Mouse (Mus musculus): ENCODE measurements around the gene Map4k3. TPM values are rescaled to one million over a fixed set of nuclear protein-coding genes. Genes with fewer than 3 reads are reported as not detected.
"Not testable (repeated sequence)": the region's sequence is repeated elsewhere in the genome, so short reads cannot be mapped to it uniquely, and the experiment has no call there.

Gene Map4k3
- polyA plus RNA-seq, 1 experiment from 2014 or later = 37.5 TPM

DNA sequence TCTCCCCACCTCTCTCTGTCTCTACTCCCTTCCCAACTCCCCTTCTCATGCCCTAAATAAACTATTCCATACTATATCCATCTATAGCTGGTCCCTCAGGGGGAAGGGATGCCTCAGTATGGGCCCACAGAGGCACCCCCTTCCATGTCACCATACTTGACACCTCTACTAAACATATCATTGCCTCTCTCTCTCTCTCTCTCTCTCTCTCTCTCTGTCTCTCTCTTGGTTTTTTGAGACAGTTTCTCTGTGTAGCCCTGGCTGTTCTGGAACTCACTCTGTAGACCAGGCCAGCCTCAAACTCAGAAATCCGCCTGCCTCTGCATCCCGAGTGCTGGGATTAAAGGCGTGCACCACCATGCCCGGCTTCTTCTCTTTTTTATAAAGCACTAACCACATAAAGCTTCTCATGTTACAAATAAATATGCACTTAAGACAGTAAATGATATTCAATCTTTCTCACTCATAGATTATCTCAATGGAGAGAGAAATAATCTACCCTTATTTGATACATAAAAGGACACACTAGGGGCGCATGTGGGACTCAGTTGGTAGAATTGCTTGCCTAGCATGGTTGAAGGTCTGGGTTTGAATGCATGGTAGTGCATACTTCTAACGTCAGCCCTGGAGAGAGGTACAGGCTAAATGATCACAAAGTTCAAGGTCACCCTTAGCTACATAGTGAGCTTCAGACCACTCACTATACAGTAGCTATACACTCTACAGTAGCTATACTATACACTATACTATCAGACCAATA lies 159.3 kb downstream of the Map4k3 start:
- TF ChIP-seq CTCF (IDR thresholded peaks at IDR 0.05) (no peak), EP300 (IDR thresholded peaks at IDR 0.05) (no peak)
- H3K4me1 ChIP-seq (ENCODE audit: insufficient read depth, low read depth, low read length) = no peaks in the 10 kb centered on the region
- ATAC-seq = no peak
- H3K9ac ChIP-seq (replicated peaks; ENCODE audit: low read depth) = no peak overlapping the region
- no peaks in the 10 kb centered on the region for H3K36me3 ChIP-seq (ENCODE audit: insufficient read depth, low read length)
- H3K4me2 ChIP-seq (replicated peaks; ENCODE audit: low read depth, low read length) = no peak overlapping the region
- H3K4me3 ChIP-seq (ENCODE audit: low read depth, low read length) = no peak overlapping the region
- H3K27me3 ChIP-seq (replicated peaks; ENCODE audit: insufficient read depth, low read length) = no peaks in the 10 kb centered on the region
- no peak overlapping the region for H3K27ac ChIP-seq (ENCODE audit: low read length)
- H3K9me3 ChIP-seq (ENCODE audit: low read length) = no peaks in the 10 kb centered on the region
- no peak for DNase-seq (ENCODE audit: low spot score)
- 89% methylated on average over 6 of the region's 6 CpGs for WGBS

- Histone ChIP-seq H3K9ac (replicated peaks; ENCODE audit: low read depth) (no peak overlapping the region), H3K27ac (ENCODE audit: low read length) (no peak overlapping the region), H3K27me3 (replicated peaks; ENCODE audit: insufficient read depth, low read length) (no peaks in the 10 kb centered on the region), H3K9me3 (ENCODE audit: low read length) (no peaks in the 10 kb centered on the region), H3K4me3 (ENCODE audit: low read depth, low read length) (no peak overlapping the region), H3K4me2 (replicated peaks; ENCODE audit: low read depth, low read length) (no peak overlapping the region), H3K36me3 (ENCODE audit: insufficient read depth, low read length) (no peaks in the 10 kb centered on the region), H3K4me1 (ENCODE audit: insufficient read depth, low read depth, low read length) (no peaks in the 10 kb centered on the region)
- ATAC-seq (no peak), DNase-seq (ENCODE audit: low spot score) (no peak)
- TF ChIP-seq EP300 (IDR thresholded peaks at IDR 0.05) (no peak), CTCF (IDR thresholded peaks at IDR 0.05) (no peak)
- WGBS = 81% methylated on average over 2 of the region's 2 CpGs
These were observed 159.8 kb downstream of the Map4k3 start for GRCm38 (mm10) chr17:80568441-80568840.

DNA sequence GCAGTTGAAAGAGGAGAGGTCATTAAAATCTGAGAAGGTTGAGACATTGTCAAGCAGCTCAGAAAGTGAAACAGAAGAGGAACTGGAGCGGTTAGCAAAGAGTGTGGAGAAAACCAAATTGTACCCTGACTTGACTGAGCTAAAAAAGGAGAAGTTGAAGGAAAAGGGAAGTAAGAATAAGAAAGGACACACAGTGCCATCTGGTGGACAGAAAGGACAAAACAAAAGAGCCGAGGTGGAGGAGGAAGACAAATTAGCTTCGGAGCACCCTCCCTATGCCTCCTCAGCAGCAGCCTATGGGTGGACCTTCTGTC lies 163.7 kb downstream of the Map4k3 start:
- TF ChIP-seq CTCF (IDR thresholded peaks at IDR 0.05) (peak; percentile 60), EP300 (IDR thresholded peaks at IDR 0.05) (no peak)
- H3K36me3 ChIP-seq (ENCODE audit: insufficient read depth, low read length) = no peaks in the 10 kb centered on the region
- H3K4me1 ChIP-seq (ENCODE audit: insufficient read depth, low read depth, low read length) = no peaks in the 10 kb centered on the region
- H3K4me3 ChIP-seq (ENCODE audit: low read depth, low read length) = 0 out of 2 replicates have a peak overlapping the region, but pooled peaks have one; percentile 8
- no peaks in the 10 kb centered on the region for H3K27me3 ChIP-seq (replicated peaks; ENCODE audit: insufficient read depth, low read length)
- H3K9ac ChIP-seq (replicated peaks; ENCODE audit: low read depth) = no peak overlapping the region
- 65% methylated on average over 3 of the region's 3 CpGs for WGBS
- no peaks in the 10 kb centered on the region for H3K9me3 ChIP-seq (ENCODE audit: low read length)
- no peak overlapping the region for H3K4me2 ChIP-seq (replicated peaks; ENCODE audit: low read depth, low read length)
- no peak overlapping the region for H3K27ac ChIP-seq (ENCODE audit: low read length)
- ATAC-seq (no peak), DNase-seq (ENCODE audit: low spot score) (peak; percentile 61)

- ATAC-seq; DNase-seq (ENCODE audit: low spot score); H3K4me2 ChIP-seq (replicated peaks; ENCODE audit: low read depth, low read length); H3K27ac ChIP-seq (ENCODE audit: low read length); H3K4me1 ChIP-seq (ENCODE audit: insufficient read depth, low read depth, low read length); H3K27me3 ChIP-seq (replicated peaks; ENCODE audit: insufficient read depth, low read length); H3K36me3 ChIP-seq (ENCODE audit: insufficient read depth, low read length); H3K9ac ChIP-seq (replicated peaks; ENCODE audit: low read depth); H3K9me3 ChIP-seq (ENCODE audit: low read length): not testable (repeated sequence)
- 0 out of 2 replicates have a peak overlapping the region, but pooled peaks have one; percentile 8 for H3K4me3 ChIP-seq (ENCODE audit: low read depth, low read length)
- WGBS = 90% methylated on average over 27 of the region's 27 CpGs
These were observed 164.3 kb downstream of the Map4k3 start for GRCm38 (mm10) chr17:80563762-80564610.

DNA sequence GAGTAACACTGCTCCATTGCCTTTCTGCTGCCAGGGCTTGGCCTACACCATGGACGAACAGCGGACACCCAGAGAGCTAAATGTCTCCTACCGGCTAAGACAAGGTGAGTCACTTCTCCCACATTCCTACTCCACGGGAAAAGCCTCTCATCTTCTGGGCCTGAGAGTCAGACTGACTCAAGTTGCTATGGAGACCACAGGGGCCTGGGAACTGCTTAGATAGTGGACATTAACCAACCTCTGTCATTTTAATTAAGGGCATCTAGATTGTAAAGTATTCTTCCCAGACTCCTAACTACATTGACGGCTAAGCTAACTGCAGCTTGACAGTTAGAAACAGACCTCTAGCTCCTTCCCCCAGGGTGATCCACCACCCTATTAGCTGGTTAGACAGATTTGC lies 165.5 kb downstream of the Map4k3 start:
- DNase-seq (ENCODE audit: low spot score) (no peak), ATAC-seq (no peak)
- H3K4me1 ChIP-seq (ENCODE audit: insufficient read depth, low read depth, low read length) = no peaks in the 10 kb centered on the region
- H3K9me3 ChIP-seq (ENCODE audit: low read length) = no peaks in the 10 kb centered on the region
- H3K27me3 ChIP-seq (replicated peaks; ENCODE audit: insufficient read depth, low read length) = no peaks in the 10 kb centered on the region
- no peak overlapping the region for H3K4me2 ChIP-seq (replicated peaks; ENCODE audit: low read depth, low read length)
- TF ChIP-seq EP300 (IDR thresholded peaks at IDR 0.05) = no peak
- no peak for TF ChIP-seq CTCF (IDR thresholded peaks at IDR 0.05)
- no peaks in the 10 kb centered on the region for H3K36me3 ChIP-seq (ENCODE audit: insufficient read depth, low read length)
- no peak overlapping the region for H3K4me3 ChIP-seq (ENCODE audit: low read depth, low read length)
- no peak overlapping the region for H3K27ac ChIP-seq (ENCODE audit: low read length)
- H3K9ac ChIP-seq (replicated peaks; ENCODE audit: low read depth) = no peak overlapping the region
- WGBS = 71% methylated on average over 5 of the region's 5 CpGs

DNA sequence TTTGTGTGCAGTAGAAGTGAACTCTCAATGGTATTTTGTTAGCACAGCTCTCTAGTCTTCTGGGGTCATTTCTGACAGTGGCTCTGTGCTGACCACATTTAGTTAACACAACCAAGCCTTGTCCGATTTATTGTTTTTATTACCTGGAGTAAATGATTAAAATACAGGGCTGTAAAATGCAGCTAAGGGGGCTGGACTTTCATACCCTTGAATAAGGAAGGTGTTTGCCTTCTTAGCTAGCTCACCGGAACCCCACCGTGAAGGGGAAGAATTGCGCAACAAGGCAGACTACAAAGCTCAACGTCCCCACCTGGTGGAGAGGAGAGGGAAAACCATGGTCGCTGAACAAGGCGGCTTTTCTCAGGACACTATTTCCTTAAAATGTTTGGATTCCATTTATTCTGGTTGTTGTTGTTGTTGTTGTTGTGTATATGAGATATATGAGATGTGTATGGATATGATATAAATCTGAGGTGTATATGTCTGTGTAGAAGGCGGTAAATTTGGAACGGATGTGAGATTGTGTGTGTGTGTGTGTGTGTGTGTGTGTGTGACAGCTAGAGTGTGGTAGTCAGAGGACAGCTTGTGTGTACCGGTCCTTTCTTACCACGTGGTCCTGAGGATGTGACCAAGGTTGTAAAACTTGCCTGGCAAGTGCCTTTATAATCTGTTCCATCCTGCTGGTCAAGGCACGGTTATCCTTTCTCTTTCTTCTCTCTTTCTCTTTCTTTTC lies 167.4 kb downstream of the Map4k3 start:
- Histone ChIP-seq H3K9me3 (ENCODE audit: low read length) (no peaks in the 10 kb centered on the region), H3K36me3 (ENCODE audit: insufficient read depth, low read length) (no peaks in the 10 kb centered on the region), H3K4me3 (ENCODE audit: low read depth, low read length) (peak overlapping the region; percentile 1; the same call in 1 of the 2 replicates), H3K4me1 (ENCODE audit: insufficient read depth, low read depth, low read length) (no peaks in the 10 kb centered on the region), H3K4me2 (replicated peaks; ENCODE audit: low read depth, low read length) (peak overlapping the region; percentile 25), H3K27me3 (replicated peaks; ENCODE audit: insufficient read depth, low read length) (no peaks in the 10 kb centered on the region), H3K27ac (ENCODE audit: low read length) (no peak overlapping the region), H3K9ac (replicated peaks; ENCODE audit: low read depth) (no peak overlapping the region)
- 18% methylated on average over 12 of the region's 12 CpGs for WGBS
- TF ChIP-seq EP300 (IDR thresholded peaks at IDR 0.05) (0 out of 2 replicates have a peak, but pooled peaks have one; percentile 9), CTCF (IDR thresholded peaks at IDR 0.05) (peak; percentile 95)
- DNase-seq (ENCODE audit: low spot score) (peak; percentile 92), ATAC-seq (peak; percentile 62)

Measured in lung, postnatal 0 days (tissue).